Mouse (Mus musculus): ENCODE data around the gene Kif3a.
"Not testable (repeated sequence)": the region's sequence is repeated elsewhere in the genome, so short reads cannot be mapped to it uniquely, and the experiment has no call there.

Kif3a gene

DNA sequence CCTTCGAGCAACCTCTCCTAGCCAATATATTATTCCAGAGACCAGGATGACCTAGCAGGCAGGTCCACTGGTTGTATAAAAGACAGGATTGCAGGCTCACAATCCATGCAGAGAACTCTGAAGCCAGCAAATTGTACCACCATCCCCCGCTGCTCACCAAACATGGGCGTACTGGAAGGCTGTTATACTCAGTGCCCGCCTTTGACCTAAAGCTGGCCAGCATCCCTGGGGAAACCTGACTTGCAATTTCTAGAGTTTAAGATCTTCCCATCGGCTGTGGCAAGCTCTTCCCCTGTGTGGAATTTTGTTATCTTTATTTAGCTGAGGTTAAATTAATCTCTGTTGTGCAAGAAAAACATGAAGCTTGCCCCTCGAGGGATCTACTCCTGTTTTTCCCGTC lies 24.2 kb upstream of the Kif3a start:
- DNase-seq (ENCODE audit: low spot score) = no peak

DNA sequence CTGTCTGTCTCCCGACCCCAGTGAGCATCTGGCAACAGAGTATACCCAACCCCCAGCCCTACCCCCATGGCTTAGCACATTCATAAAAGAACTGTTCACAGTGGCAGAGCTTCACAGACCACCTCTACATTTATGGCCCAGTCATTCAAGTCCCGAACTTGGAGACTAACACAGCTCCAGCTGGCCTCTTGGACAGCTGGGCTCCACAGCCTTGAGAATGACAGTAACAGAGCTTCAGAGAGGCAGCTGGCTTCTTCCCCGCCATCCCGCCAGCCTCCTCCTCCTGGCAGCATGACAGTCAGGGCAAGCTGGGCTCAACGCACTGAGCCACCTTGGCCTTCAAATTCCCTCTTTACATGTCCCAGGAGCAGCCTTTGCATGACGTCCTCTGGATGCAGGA lies 20.9 kb upstream of the Kif3a start:
- DNase-seq (ENCODE audit: low spot score) = no peak

DNA sequence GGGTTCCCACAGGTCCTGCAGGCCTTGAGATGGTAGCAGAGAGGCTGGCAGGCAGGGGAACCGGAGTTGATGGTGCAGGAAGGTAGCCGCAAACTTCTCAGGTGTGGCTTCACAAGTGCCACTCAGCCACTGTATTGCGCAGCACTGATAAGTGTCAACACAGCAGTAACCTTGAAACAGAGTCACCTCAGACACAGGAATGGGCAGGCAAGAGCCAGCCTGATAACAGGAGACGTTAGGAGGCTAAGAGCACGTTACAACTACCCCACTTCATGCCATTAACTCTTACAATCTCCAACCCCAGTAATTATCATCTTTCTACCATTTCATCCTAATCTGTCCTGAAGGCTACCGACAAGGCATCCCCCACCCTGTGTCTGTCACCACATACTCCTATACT lies 19.6 kb upstream of the Kif3a start:
- no peak for DNase-seq (ENCODE audit: low spot score)

DNA sequence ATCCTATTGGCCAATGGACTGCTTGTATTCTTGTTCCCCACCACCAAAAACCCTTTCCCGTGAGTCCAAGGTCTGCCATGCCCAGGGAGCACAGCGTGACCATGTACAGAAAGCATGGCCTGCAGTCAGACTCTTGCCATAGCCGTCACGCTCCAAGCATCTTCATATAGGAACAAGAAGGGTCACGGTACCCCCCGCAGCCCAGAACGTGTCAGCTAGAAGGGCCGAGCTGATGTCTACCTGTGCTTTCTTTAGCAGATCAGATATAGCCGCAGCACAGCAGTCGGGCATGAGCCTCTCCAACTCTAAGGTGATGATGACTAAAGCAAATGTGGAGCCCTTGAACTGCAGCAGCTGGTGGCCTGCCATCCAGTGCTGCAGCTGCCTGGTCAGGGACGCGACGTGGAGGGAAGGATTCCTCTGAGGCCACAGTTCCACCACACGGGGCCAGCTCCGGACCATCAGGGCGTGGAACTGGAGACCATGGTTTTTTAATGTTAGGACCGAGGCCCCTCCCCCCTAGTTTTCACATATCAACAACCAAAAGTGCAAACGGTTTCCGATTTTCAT lies 19.1 kb upstream of the Kif3a start:
- DNase-seq (ENCODE audit: low spot score) = no peak

DNA sequence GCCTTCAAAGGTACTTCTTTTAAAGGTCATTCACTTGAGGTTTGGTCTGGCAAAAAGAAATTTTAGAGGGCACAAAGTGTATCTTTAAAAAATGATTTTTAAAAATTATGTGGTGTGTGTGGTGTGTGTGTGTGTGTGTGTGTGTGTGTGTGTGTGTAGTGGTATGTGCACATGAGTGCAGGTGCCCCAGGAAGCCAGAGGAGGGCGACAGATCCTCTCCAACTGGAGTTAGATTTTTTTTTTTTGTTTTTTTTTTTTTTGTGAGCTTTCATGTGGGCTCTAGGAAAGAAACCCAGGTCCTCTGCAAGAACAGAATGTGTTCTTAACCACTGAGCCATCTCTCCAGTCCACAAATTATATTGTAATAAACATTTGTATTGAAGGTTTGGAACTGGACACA lies 16.5 kb upstream of the Kif3a start:
- DNase-seq (ENCODE audit: low spot score) = no peak

DNA sequence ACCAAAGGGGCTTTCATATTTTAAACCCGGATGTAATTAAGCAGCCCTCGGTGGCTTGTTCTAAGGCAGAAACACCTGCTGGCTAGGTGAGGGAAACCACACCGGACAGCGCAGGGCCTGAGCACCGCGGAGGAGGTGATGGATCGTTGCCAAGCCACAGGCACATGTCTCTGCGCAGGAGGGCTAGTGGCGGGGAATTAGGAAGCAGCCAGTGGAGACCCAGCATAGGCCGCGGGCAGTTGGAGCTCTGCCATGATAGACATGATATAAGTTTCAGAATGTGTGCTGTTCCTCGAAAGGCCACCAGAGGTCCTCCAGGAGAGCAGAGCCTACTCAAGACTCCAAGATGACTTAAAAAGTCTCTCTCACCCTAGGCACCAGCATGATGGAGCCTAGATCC lies 15.4 kb upstream of the Kif3a start:
- DNase-seq (ENCODE audit: low spot score) = no peak

DNA sequence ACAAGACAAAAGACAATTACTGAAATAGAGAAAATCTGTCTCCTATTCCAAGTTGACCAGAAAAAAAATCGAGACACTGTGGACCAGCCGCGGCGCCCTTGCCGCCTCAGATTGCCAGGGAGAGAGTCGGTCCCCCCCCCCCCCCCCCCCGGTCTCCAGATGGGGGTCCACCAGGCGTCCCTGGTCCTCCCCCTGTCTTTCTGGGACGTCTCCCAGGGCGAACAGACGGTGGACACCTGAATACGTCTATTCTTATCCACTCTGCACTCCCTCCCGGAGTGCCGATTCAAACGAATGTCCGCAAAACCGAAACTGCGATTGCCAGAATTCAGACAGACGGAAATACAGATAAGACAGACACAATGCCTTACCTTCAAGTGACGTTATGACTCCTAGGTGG lies 10.7 kb upstream of the Kif3a start:
- not testable (repeated sequence) for DNase-seq (ENCODE audit: low spot score)

DNA sequence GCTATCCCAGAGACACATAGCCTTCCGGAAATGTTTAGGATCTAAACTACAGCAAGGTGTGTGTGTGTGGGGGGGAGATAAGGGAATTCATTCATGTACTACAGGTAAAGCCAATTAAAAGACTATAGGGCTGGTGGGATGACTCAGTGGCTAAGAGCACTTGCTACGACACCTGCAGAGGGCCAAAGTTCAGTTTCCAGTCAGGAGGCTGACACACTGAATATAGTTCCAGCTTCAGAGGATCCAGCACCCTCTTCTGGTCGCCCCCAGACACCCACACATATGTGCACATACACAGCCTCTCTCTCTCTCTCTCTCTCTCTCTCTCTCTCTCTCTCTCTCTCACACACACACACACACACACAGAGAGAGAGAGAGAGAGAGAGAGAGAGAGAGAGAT lies 9.2 kb upstream of the Kif3a start:
- not testable (repeated sequence) for DNase-seq (ENCODE audit: low spot score)

DNA sequence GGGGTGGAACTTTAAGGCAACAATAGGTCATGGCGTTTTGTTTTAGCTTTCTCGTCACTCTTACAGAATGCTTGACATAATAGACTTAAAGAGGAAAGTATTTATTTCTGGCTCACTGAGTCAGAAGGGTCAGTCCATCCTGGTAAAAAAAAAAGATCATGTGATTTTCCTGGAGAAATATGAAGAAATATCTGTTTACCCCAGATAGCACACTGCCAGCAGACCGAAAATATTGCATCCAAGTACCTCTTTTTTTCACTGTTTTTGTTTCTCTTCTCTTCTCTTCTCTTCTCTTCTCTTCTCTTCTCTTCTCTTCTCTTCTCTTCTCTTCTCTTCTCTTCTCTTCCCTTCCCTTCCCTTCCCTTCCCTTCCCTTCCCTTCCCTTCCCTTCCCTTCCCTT lies 7.2 kb upstream of the Kif3a start:
- DNase-seq (ENCODE audit: low spot score) = not testable (repeated sequence)

DNA sequence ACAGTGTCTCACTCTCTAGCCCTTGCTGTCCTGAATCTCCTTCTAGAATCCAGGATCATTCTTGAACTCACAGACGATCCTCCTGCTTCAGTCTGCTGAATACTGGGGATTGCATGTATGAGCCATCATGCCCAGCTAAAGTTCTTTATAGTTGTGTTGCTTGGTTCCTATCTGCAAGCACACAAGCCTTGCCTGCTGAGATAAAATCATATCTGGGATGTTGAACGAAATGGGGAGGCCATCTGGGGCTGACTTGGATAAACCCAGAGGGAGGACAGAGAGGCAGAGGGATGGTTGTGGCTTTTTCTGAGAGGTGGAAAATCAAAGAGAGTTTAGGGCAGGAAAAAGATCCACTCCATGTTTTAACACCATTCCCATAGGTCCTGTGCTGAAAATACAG lies 5.2 kb upstream of the Kif3a start:
- no peak for DNase-seq (ENCODE audit: low spot score)

DNA sequence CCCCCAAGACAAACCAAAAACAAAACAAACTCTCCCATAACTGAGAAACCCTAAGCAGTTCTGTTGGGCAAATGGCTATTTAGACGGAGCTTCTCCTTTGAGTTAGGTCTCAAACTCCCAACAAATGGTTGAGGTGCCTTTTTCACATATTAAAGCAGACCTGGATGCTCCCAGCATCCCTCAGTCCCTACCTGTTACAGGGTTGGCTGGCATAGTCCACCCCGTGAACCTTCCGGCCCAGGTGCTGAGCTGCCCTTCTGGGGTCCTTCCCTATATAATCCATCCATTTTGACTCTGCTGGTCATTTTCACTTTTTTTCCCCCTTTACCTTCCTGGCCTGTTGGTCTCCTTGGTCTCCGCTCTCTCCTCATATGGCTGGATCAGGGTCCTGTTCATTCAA lies 533 bp upstream of the Kif3a start:
- DNase-seq (ENCODE audit: low spot score) = no peak

DNA sequence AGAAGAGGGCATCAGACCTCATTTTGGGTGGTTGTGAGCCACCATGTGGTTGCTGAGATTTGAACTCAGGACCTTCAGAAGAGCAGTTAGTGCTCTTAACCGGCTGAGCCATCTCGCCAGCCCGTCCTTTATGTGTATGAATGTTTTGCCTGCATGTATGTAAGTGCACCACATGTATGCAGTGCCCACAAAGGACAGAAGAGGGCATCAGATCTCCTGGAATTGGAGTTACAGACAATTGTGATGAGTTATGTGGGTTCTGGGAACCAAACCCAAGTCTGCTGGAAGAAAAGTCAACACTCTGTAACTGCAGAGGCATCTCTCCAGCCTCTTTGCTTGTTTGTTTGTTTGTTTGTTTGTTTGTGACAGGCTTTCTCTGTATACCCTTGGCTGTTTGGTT lies 13.4 kb downstream of the Kif3a start:
- no peak for DNase-seq (ENCODE audit: low spot score)

DNA sequence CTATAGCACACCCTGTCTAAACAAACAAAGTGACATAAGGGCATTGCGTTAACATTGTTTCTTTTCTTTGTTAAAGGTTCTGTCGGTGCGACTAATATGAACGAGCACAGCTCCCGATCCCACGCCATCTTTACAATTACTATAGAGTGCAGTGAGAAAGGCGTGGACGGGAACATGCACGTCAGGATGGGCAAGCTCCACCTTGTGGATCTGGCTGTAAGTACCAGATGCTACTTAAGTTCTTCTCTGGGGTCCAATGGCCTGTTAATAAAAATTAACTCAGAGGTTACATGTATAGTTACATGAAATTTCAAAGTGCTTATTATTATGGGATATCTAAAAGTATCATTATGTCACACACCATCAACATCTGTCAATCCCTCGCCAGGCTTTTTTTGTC lies 16.0 kb downstream of the Kif3a start:
- DNase-seq (ENCODE audit: low spot score) = no peak

DNA sequence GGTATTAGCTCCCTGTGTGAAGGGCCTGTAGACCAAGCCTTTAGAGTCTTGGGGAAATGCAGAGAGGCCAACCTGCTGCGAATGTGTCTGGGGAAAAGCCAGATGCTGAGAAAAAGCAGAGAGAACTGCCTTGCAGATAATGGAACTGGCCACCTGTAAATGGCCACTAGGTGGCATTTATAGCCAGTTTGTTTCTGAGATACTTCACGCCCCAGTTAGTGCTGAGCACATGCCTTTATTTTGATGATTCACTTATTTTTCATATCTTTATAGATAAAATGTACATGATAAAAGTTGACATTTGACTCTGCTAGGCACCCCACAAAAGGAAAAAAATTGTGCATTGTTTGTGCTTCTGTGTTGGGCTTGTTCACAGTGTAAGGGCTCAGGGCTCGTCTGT lies 17.7 kb downstream of the Kif3a start:
- DNase-seq (ENCODE audit: low spot score) = no peak

DNA sequence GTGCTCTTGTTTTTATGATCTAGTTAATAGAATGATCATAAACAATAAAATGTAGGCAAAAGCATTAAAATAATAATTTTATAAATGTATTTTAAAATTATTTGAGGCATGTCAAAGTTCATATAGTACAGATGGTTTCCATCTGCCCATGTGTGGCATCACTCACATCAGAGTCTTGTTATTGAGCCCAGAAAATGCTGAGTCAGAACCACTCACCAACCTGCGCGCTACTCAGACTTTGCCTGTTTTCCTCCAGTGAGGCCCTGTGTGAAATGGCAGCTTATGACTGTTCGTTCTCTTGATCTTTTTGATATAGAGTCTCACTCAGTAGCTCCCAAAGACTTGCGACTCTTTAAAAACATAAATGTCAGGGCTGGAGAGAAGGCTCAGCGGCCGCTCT lies 18.3 kb downstream of the Kif3a start:
- DNase-seq (ENCODE audit: low spot score) = no peak

DNA sequence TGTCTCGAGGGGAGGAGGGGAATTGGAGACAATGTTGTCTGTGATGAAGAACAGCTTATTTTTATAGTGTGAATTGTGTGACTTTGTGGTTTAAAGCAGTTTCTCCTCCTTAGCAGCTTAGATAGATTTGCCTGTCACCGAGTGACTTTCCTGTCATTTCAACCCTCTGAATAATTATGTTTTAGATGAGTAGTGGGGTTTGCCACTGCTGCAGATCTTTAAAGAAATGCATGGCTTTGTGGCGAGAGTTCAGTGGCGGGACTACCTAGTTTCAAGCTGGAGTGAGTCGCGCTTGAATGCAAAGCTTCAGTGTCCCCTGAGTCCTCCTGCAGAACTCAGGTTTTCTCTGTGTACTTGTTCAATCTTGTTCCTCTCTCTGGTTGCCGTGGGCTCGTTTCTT lies 21.1 kb downstream of the Kif3a start:
- DNase-seq (ENCODE audit: low spot score) = no peak

DNA sequence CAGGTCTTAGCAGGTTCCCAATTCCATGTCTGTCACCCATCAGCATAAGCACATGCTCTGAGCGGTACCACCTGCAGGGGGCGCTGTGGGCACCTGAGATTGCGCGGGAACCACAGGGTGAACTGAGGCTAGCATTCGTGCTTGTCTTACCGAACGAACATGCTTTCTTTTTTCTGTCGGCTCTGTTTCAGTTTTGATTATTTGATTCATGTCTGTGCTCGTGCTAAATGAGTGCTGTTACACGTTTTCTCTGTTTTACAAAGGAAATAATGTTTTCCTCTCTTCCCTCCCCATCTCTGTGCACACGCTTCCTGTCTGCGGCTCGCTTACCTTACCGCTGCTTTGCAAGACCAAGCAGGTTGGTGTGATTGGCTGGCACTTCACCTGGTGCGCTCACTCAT lies 23.2 kb downstream of the Kif3a start:
- DNase-seq (ENCODE audit: low spot score) = peak; percentile 82

DNA sequence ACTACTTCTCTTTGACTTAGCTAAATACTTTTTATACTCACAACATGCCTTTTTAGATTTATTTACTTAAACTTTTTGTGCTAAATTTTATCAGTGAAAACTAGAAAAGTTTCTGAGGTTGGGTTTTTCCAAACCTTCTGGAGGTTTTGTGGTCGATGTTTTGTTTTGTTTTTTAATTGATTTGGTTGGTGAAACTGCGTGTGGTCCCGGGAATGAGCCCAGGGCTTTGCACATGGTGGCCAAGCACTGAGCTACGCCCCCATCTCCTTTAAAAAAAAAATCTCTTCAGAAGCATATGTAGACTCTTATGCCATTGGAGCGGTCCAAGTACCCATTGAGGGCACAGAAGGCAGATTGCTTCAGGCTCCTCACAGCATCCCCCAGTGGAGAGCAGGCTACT lies 23.9 kb downstream of the Kif3a start:
- no peak for DNase-seq (ENCODE audit: low spot score)

DNA sequence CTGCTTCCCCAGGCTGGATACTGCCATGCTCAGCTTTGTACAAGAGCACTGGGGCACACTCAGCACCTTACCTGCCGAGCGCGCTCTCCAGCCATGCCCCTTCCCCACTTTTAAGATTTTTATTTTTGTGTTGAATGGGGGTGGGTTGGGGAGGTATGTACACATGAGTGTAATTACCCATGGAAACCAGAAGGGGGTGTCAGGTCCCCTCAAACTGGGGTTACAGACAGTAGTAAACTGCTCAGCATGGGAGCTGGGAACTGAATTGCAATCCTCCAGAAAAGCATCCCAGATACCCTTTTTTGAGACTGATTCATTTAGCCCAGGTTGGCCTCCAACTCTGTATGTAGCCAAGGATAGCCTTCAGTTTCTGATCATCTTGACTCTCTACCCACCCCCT lies 37.8 kb downstream of the Kif3a start:
- no peak for DNase-seq (ENCODE audit: low spot score)

DNA sequence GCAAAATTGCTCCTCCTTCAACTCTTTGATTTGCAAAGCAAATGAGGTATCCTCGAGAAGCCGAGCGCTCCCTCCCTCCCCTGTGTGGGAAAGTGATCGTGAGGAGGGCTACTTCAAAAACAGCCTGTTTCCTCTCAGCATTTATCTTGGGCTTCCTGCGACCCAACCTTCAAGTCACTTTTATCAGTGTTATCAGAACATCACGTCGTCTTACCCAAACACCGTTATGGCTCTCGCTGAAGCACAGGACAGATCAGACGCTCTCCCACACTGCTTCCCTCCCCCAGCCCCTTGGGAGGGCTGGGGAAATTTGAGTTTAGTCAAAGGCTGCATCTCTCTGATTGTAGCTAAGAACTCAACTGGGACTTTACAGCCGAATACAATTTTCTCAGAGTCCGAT lies 38.4 kb downstream of the Kif3a start:
- no peak for DNase-seq (ENCODE audit: low spot score)

DNA sequence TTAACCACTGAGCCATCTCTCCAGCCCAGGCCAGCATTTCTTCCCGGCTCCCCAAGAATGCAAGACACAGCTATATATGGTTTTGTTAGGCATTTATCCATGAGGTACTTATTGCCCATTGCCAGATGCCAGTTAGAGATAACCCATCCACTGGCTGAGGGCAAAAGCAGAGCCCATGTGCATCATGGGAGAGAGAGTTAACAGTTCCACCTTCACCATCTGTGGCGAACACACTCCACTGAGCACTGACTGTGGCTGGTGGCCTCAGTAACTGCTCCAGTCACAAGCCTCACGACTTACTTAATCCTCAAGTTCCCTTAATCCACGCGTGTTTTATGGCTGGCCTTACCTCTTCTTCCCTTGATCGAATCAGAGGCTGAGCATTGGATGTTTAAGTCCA lies 42.1 kb downstream of the Kif3a start:
- no peak for DNase-seq (ENCODE audit: low spot score)

DNA sequence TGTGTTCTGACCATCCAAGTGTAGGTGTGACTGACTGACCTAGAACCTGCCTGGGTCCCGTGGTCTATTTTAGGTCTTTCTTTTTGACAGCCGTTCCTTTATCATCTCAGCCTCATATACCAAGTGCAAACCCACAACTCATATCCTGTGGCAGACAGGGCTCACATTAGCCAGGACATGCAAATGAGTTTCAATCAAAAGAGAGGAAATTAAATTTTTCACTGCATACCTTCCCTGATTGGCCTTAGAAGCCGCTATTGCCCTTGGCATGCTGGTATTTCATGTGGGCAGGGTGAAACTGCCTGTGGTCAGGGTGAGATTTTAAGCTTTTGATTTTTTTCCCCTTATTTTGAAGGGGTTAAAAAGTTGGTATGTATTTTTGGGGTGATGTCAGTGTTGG lies 42.5 kb downstream of the Kif3a start:
- no peak for DNase-seq (ENCODE audit: low spot score)

DNA sequence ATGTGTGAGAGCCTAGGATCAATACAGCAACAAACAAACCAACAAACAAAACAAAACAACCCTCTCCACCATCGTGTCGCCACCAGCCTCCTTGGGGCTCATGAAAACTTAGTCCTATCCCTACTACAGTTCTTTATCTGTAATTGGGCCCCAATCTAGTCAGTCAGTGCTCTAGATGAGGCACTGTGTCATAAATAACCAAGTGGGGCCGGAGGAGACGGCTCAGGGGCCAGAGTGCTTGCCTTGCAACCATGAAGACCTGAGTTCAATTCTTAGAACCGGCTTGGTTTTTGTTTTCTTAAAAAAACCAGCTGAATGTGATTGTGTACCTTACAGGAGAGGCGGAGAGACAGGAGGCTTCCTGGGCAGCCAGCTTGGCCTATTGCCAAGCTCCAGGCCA lies 48.0 kb downstream of the Kif3a start:
- DNase-seq (ENCODE audit: low spot score) = no peak

DNA sequence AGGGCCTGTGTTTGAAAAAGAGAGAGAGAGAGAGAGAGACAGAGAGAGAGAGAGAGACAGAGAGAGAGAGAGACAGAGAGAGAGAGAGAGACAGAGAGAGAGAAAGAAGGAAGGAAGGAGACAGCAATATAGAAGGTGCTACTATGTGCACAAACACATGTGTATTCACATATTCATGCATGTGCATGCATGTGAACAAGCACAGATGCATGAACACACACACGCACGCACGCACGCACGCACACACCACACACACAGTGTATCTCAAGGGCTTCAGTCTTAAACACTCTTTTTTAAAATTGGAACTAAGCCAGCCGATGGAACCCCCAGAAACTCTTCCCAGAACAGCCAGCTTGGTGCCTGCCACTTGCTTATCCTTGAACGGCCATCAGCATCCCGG lies 48.4 kb downstream of the Kif3a start:
- no peak for DNase-seq (ENCODE audit: low spot score)

Measured in c-Kit-positive CD71-positive TER-119-positive erythroid progenitor cells, embryonic 14.5 days (primary cell).